Mouse (Mus musculus) lung, postnatal 0 days (tissue): ENCODE data around the gene Rtn2.

ENCODE experiments used
- CTCF ChIP-seq: IDR thresholded peaks from 2 replicates; pipeline ENCODE4 v1.5.1; 2016; ENCODE audit warnings: antibody characterized with exemption, mild to moderate bottlenecking
- EP300 ChIP-seq: IDR thresholded peaks from 2 replicates; pipeline ENCODE4 v1.6.1; 2016; ENCODE audit warnings: antibody characterized with exemption, mild to moderate bottlenecking, control low read depth

DNA sequence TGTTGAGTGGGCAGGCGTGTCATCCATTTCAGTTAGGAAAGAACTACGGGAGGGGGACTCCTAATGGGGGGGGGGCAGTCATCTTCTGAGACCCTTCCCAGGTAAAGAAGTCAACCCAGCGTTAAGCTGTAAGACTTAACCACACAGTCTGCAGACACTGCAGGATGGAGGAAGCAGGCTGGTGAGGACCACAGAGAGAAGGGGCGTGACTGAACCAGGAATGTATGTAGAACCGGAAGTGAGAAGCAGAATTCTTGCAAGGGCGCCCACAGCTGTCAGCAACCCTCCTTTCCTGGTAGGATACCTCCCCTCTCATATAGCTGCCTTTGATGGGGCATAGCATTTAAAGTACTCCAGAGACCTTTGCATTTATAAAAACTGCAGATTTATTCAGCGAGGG is 25.9 kb upstream of the Rtn2 start:
- TF ChIP-seq CTCF (no peak), EP300 (no peak)
